Mouse (Mus musculus): ENCODE results near the gene Gars. TPM values are rescaled to one million over a fixed set of nuclear protein-coding genes. Genes with fewer than 3 reads are reported as not detected.

Gene Gars
- polyA plus RNA-seq (2017; shearing (Covaris generic)) = 91.8 TPM

GRCm38 (mm10) chr6:55037799-55038670 lies at the start of gene Gars:
Gars (plus strand) TSS chr6:55038007.

GRCm38 (mm10) chr6:54992734-54993260 lies 45.0 kb upstream of the Gars start, which contains the start of gene Ggct:
Ggct (minus strand) TSS chr6:54992950.

Other genes starting within 250 kb of the Gars start
- 156 TPM for gene Znrf2, start 221.1 kb upstream of the Gars start, polyA plus RNA-seq (2017; shearing (Covaris generic))
- 46.2 TPM for gene Nod1, start 65.4 kb upstream of the Gars start, polyA plus RNA-seq (2017; shearing (Covaris generic))
- 15.1 TPM for gene Ggct, start 45.1 kb upstream of the Gars start, polyA plus RNA-seq (2017; shearing (Covaris generic))
- gene Crhr2, start 95.0 kb downstream of the Gars start, polyA plus RNA-seq (2017; shearing (Covaris generic)) = 0.34 TPM
- not detected for gene Inmt, start 137.0 kb downstream of the Gars start, polyA plus RNA-seq (2017; shearing (Covaris generic))
- gene Mindy4, start 165.4 kb downstream of the Gars start, polyA plus RNA-seq (2017; shearing (Covaris generic)) = 0.29 TPM

Data from effector memory CD4-positive, alpha-beta T cell, adult 7 months (primary cell).